Mouse (Mus musculus): ENCODE results near the gene Sh3pxd2a.

DNA sequence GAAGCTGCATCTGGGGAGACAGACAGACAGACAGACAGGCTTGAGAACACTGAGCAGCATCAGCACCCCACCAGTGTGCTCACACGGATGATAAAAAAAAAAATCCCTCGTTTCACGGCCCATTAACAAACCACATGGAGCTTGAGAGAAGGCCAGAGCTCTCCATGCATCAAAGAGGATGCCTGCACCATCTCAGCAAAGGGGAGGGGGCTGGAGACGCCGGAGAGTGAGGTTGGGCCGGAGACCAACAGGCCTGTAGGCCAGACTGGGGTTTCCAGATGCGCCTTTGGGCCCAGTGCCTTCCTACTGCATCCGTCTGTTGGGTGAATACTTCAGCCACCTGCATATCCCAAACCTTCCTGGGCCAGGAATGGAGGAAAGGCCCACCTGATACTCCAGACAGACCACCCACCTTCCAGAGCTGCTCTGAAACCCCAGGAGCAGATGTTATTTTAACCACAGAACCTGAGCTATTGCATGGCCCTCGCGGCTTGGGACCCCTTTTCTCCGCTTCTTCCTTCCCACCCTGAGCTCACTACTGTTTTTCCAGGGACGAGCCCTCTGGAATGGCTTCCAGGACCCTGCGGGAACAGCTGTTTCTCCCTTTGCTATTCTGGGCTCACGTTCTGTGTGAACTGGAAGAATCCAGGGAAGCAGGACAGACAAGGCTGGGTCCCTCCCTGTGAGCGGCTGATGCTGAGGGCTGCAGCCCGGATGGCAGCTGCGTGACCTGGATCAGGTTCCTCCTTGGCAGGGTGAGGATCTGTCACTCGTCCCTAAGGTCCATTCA is 66.1 kb downstream of the Sh3pxd2a start:
- TF ChIP-seq CTCF (conservative IDR thresholded peaks at IDR 0.05; ENCODE audit: insufficient read depth, insufficient read length, low read depth, low read length), result no peak
- TF ChIP-seq POLR2A (IDR thresholded peaks at IDR 0.05; ENCODE audit: low read depth, low read length), result no peak
